Mouse (Mus musculus) myocyte (in vitro differentiated cells): ENCODE data around the gene Bcl2l11. TPM values are rescaled to one million over a fixed set of nuclear protein-coding genes. Genes with fewer than 3 reads are reported as not detected.

Experiments
- H3K27me3 ChIP-seq: one replicate; pipeline ENCODE4 v1.6.1; 2011; ENCODE audit not compliant: control insufficient read depth, insufficient read depth, insufficient read length
- H3K36me3 ChIP-seq: one replicate; pipeline ENCODE4 v1.6.1; 2011; ENCODE audit not compliant: control insufficient read depth, insufficient read depth
- H3K4me2 ChIP-seq: one replicate; pipeline ENCODE4 v1.6.1; 2011; ENCODE audit warnings: low read depth, control low read depth
- H3K4me3 ChIP-seq: one replicate; pipeline ENCODE4 v1.5.1; 2011; ENCODE audit warnings: mild to moderate bottlenecking, control low read depth, moderate library complexity
- H3K79me2 ChIP-seq: one replicate; pipeline ENCODE4 v1.6.1; 2011; ENCODE audit not compliant: control insufficient read depth, insufficient read depth
- H3ac ChIP-seq: one replicate; pipeline ENCODE4 v1.6.1; 2011; ENCODE audit not compliant: control insufficient read depth, insufficient read length
- CEBPB ChIP-seq: IDR thresholded peaks from 2 replicates; pipeline ENCODE4 v1.6.1; 2011; ENCODE audit warnings: mild to moderate bottlenecking, moderate library complexity; ENCODE audit not compliant: poor library complexity, insufficient read depth, severe bottlenecking
- E2F4 ChIP-seq: IDR thresholded peaks from one replicate; pipeline ENCODE4 v1.6.1; 2011; ENCODE audit warnings: mild to moderate bottlenecking, control low read depth, moderate library complexity; ENCODE audit not compliant: insufficient read depth
- MAX ChIP-seq: IDR thresholded peaks from one replicate; pipeline ENCODE4 v1.6.1; 2011; ENCODE audit warnings: low read depth, mild to moderate bottlenecking, control low read depth
- MYOD1 ChIP-seq, 3 experiments: IDR thresholded peaks; one replicate each; pipeline ENCODE4 v1.6.1; 2011; ENCODE audit warnings: control low read depth in 2 of 3, low read depth in 2 of 3, mild to moderate bottlenecking in 2 of 3, moderate library complexity in 1 of 3; ENCODE audit not compliant: insufficient read length in 2 of 3, control insufficient read depth in 1 of 3
- MYOG ChIP-seq, 3 experiments: IDR thresholded peaks; one replicate each; pipeline ENCODE4 v1.6.1; 2011; ENCODE audit warnings: control low read depth in 2 of 3, low read depth in 2 of 3, mild to moderate bottlenecking in 2 of 3; ENCODE audit not compliant: insufficient read length in 2 of 3, control insufficient read depth in 1 of 3, insufficient read depth in 1 of 3
- POLR2A ChIP-seq: IDR thresholded peaks from one replicate; pipeline ENCODE4 v1.6.1; 2011; ENCODE audit warnings: low read depth, mild to moderate bottlenecking, control low read depth, moderate library complexity; ENCODE audit not compliant: insufficient read length
- POLR2AphosphoS2 ChIP-seq: IDR thresholded peaks from one replicate; pipeline ENCODE4 v1.6.1; 2011; ENCODE audit warnings: low read depth, control low read depth; ENCODE audit not compliant: insufficient read length
- REST ChIP-seq: IDR thresholded peaks from one replicate; pipeline ENCODE4 v1.6.1; 2011; ENCODE audit warnings: mild to moderate bottlenecking, control low read depth, moderate library complexity; ENCODE audit not compliant: insufficient read depth, insufficient read length
- SRF ChIP-seq: IDR thresholded peaks from one replicate; pipeline ENCODE4 v1.6.1; 2011; ENCODE audit warnings: low read depth; ENCODE audit not compliant: control insufficient read depth, insufficient read length
- TCF12 ChIP-seq: IDR thresholded peaks from one replicate; pipeline ENCODE4 v1.6.1; 2011; ENCODE audit warnings: mild to moderate bottlenecking, control low read depth; ENCODE audit not compliant: poor library complexity, insufficient read depth, severe bottlenecking
- TCF3 ChIP-seq: IDR thresholded peaks from one replicate; pipeline ENCODE4 v1.6.1; 2011; ENCODE audit warnings: low read depth, control low read depth; ENCODE audit not compliant: insufficient read length
- USF1 ChIP-seq: IDR thresholded peaks from one replicate; pipeline ENCODE4 v1.6.1; 2011; ENCODE audit warnings: low read depth, mild to moderate bottlenecking, control low read depth, moderate library complexity
- polyA plus RNA-seq: library from polyadenylated mRNA; unstranded; fragments of >200 nt; fragmentation: generic; extraction: Trizol; gene quantifications from one replicate; pipeline ENCODE4 v1.2.1, GENCODE M21; 2012; ENCODE audit warnings: missing spikeins

The Bcl2l11 gene
- polyA plus RNA-seq, 1 experiment: 4.9 TPM

DNA sequence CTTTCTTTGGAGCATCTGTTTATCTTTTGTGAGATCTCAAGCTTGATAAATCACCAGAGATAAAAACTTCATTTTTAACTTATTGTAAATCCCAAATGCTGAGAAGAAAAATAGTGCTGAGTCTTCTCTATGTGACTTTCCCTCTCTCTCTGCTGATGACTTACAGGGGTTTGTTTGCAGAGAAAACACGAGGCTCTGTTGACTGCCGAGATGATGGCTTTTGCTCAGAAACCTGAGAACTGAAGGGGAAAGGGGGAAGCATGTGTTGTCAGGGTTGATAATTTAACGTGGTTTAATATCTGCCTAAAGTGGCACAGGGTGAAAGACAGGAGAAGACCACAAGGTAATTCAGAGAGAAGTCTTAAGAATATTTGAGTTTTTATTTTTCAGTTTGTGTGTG lies 42.0 kb upstream of the Bcl2l11 start:
- Histone ChIP-seq H3K4me3 (no peak overlapping the region), H3K4me2 (no peak overlapping the region), H3K27me3 (peaks cover 7% of the 10 kb centered on the region), H3K79me2 (no peaks in the 10 kb centered on the region), H3K36me3 (no peaks in the 10 kb centered on the region), H3ac (no peak overlapping the region)
- TF ChIP-seq CEBPB (no peak), POLR2A (no peak), MYOG (IDR thresholded peaks at IDR 0.05; ENCODE audit: control insufficient read depth in 1 of 3, insufficient read depth in 1 of 3, insufficient read length in 2 of 3, low read depth in 2 of 3) (no peak), USF1 (no peak), MYOD1 (IDR thresholded peaks at IDR 0.05; ENCODE audit: control insufficient read depth in 1 of 3, insufficient read length in 2 of 3, low read depth in 2 of 3) (no peak), REST (no peak), TCF3 (no peak), TCF12 (no peak), POLR2AphosphoS2 (no peak), MAX (no peak), E2F4 (no peak), SRF (no peak)

DNA sequence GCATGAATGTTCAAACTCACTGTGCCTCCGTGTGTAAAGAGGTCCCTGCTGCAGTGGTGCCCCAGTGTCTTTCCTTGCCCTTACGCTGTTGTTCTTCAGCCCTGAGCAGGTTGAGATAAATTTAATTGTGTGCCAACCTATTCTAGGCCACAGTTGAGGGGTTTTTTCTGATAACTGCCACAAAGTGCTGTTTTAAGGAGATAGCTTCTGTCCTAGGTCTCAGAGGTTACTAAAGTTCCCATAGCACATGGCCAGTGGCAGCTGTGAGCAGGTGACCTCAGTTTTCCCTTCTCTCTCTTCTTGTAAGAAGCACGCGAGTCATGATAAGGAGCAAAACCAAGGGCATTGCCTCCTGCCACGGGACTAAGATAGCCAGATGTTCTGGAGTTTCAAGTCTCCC lies 41.2 kb upstream of the Bcl2l11 start:
- H3K27me3 ChIP-seq: peaks cover under 1% of the 10 kb centered on the region
- no peak for TF ChIP-seq CEBPB
- no peak for TF ChIP-seq REST
- TF ChIP-seq MAX: no peak
- TF ChIP-seq E2F4: no peak
- TF ChIP-seq TCF3: no peak
- TF ChIP-seq USF1: no peak
- TF ChIP-seq POLR2A: no peak
- TF ChIP-seq MYOG (IDR thresholded peaks at IDR 0.05; ENCODE audit: control insufficient read depth in 1 of 3, insufficient read depth in 1 of 3, insufficient read length in 2 of 3, low read depth in 2 of 3): no peak
- TF ChIP-seq MYOD1 (IDR thresholded peaks at IDR 0.05; ENCODE audit: control insufficient read depth in 1 of 3, insufficient read length in 2 of 3, low read depth in 2 of 3): no peak
- no peak for TF ChIP-seq POLR2AphosphoS2
- TF ChIP-seq SRF: no peak
- no peak for TF ChIP-seq TCF12
- no peaks in the 10 kb centered on the region for H3K79me2 ChIP-seq
- H3ac ChIP-seq: no peak overlapping the region
- H3K36me3 ChIP-seq: no peaks in the 10 kb centered on the region
- no peak overlapping the region for H3K4me3 ChIP-seq
- H3K4me2 ChIP-seq: no peak overlapping the region

DNA sequence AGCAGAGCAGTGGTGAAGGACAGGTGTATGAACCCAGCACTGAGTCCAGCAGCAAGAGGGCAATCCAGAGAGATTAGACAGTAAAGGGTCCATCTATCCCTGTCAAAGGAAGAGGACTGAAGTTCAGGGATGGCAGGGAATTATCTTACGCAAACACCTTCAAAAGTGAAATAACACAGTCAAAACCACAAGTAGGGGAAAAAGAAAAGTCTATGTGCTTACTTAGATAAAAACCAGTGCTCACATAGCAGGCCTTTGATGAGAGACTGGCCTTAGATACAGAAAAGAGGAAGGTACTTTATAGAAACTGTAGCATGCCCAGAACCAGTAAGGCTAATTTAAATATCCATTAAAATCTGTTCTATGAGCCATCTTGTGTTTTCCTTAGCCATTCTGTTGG lies 40.4 kb upstream of the Bcl2l11 start:
- Histone ChIP-seq H3K4me2 (no peak overlapping the region), H3K36me3 (no peaks in the 10 kb centered on the region), H3K4me3 (no peak overlapping the region), H3K79me2 (no peaks in the 10 kb centered on the region), H3ac (no peak overlapping the region), H3K27me3 (no peaks in the 10 kb centered on the region)
- TF ChIP-seq TCF12 (no peak), CEBPB (no peak), SRF (no peak), MYOG (IDR thresholded peaks at IDR 0.05; ENCODE audit: control insufficient read depth in 1 of 3, insufficient read depth in 1 of 3, insufficient read length in 2 of 3, low read depth in 2 of 3) (no peak), POLR2AphosphoS2 (no peak), POLR2A (no peak), MAX (no peak), USF1 (no peak), TCF3 (no peak), REST (no peak), E2F4 (no peak), MYOD1 (IDR thresholded peaks at IDR 0.05; ENCODE audit: control insufficient read depth in 1 of 3, insufficient read length in 2 of 3, low read depth in 2 of 3) (no peak)

- no peak for TF ChIP-seq E2F4
- TF ChIP-seq CEBPB: no peak
- no peak for TF ChIP-seq REST
- TF ChIP-seq MAX: no peak
- TF ChIP-seq MYOD1 (IDR thresholded peaks at IDR 0.05; ENCODE audit: control insufficient read depth in 1 of 3, insufficient read length in 2 of 3, low read depth in 2 of 3): no peak
- H3ac ChIP-seq: no peak overlapping the region
- no peak overlapping the region for H3K4me2 ChIP-seq
- H3K4me3 ChIP-seq: no peak overlapping the region
- H3K27me3 ChIP-seq: no peaks in the 10 kb centered on the region
- no peaks in the 10 kb centered on the region for H3K36me3 ChIP-seq
- H3K79me2 ChIP-seq: no peaks in the 10 kb centered on the region
Observed at GRCm38 (mm10) chr2:128086301-128086886, 39.4 kb upstream of the Bcl2l11 start.

DNA sequence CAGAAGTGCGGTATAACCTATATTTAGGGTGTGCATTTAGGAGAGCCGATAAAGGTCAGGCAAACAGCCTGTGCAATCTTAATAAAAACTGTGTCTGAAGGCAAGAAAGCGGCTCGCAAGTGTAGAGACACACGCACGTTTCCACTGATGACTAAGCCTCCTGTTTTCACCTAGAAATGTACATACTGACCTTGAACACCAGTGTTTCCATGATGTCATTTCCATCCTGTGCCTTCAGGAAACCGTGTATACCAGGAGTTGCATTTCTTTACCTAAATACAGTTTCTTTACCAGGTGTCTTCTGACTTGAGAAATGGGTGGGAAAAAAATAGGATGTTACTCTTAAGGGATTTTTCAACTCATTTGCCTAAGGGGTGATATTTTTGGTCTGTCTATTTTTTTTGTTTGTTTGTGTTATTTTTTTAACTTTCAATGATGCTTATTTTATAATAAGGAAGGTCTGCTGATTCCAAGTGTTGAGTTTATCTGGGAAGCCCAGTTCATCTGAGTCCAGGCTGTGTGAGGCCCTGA lies 38.8 kb upstream of the Bcl2l11 start:
- TF ChIP-seq TCF12: no peak
- no peak for TF ChIP-seq CEBPB
- no peak for TF ChIP-seq USF1
- Histone ChIP-seq H3K4me3 (no peak overlapping the region), H3K79me2 (no peaks in the 10 kb centered on the region), H3K27me3 (no peaks in the 10 kb centered on the region), H3K36me3 (no peaks in the 10 kb centered on the region), H3ac (no peak overlapping the region), H3K4me2 (no peak overlapping the region)
